Mouse (Mus musculus) bone marrow, adult 2 months (tissue): ENCODE measurements around the gene Bcl7c.

ENCODE experiments used
- CTCF ChIP-seq: fragments of 200-500 bp; IDR thresholded peaks from 2 replicates; pipeline ENCODE4 v1.5.1; 2011; ENCODE audit warnings: low read length, control low read depth; ENCODE audit not compliant: control insufficient read depth, insufficient read depth
- POLR2A ChIP-seq: fragments of 200-500 bp; IDR thresholded peaks from 2 replicates; pipeline ENCODE4 v1.6.1; 2011; ENCODE audit warnings: low read depth, mild to moderate bottlenecking, control low read depth, low read length, borderline replicate concordance; ENCODE audit not compliant: control insufficient read depth

GRCm38 (mm10) chr7:127719258-127719657 is 10.5 kb upstream of the Bcl7c start:
- TF ChIP-seq CTCF: no peak
- no peak for TF ChIP-seq POLR2A
